Mouse (Mus musculus): Measurements from ENCODE around the gene Kcnc3.

Gene Kcnc3

DNA sequence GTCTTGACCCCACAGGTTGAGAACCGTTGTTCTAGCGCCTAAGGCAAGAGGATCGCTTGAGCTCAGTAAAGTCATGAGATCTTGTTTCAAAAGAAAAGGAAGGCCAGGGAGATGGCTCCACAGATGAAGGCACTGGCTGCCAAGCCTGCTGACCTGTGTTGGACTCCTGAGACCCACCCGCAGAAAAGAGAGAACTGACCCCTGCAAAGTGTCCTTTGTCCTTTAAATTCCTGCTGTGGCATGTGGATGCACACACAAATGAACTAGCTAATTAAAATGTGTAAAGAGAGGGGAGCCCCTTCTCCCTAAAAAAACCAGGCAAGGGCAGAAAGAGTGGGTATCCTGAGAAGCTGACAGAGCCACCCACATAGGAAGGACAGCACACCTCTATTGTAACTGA is 18.7 kb upstream of the Kcnc3 start:
- no peak for DNase-seq

DNA sequence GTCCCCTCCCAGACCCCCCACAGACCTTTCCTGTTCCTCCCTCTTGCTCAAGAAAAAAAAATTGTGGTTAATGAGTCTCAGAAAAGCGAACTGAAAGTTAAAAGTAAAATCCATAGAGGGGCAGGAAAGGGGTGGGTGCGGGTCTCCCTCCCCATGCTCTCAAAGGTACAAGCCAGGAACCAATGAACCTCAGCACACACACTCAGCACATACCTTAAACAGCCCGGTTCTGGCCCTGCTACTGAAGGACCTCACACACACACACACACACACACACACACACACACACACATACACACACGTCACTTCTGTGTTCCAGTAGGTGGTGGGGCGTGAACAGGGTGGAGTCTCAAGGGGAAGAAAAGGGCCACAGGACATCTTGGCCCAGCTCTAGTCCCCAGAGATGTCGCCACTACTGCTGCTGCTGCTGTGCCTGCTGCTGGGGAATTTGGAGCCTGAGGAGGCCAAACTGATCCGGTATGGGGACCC is 18.2 kb upstream of the Kcnc3 start, which contains the start of gene Napsa:
Napsa (plus strand) TSS at position 168 of the 489 bp plus-strand sequence.
- no peak for DNase-seq

DNA sequence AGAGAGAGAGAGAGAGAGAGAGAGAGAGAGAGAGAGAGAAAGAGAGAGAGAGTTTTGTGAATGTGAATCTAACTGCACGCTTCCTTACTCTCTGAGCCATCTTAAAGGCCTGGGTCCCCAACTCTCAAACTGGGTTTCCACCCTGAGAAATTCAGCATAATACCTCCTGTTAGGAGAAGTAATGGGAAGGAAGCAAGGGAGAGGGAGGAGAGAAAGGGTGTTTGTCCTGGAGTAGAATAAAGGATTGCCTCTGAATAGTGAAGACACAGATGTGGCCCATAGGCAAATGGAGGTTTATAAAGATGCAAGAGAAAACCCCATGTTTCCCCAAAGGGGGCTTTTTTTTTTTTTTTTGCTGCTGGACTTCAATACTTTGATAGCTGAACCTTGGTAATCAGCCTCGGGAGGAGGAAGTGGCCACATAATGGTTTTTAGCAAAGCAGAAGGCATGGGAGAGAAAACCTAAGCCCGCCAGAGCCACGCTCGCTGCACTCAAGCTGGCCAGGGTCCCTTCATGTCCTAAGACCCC is 17.4 kb upstream of the Kcnc3 start:
- no peak for DNase-seq

DNA sequence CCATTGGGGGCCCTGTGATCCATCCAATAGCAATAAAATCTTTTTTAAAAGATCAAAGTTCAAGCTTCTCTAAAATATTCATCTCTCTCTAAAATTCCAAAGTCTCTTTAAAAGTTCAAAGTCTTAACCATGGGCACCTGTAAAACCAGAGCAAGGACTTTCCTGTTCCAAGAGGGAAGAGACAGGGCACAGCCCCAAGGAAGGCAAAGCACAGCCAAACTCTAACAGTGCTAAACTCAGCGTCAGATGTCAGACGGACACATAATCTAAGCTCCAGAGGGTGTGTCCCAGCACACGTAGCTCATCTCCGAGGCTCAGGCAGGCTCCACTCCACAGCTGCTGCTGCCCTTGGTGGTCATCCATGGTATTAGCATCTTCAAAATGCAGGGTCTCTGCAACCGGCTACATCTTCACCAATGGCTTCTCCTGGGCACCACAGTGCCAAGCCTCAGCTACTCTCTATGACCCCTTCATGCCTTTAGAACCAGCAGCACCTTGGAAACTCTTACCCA is 14.1 kb upstream of the Kcnc3 start:
- no peak for DNase-seq

DNA sequence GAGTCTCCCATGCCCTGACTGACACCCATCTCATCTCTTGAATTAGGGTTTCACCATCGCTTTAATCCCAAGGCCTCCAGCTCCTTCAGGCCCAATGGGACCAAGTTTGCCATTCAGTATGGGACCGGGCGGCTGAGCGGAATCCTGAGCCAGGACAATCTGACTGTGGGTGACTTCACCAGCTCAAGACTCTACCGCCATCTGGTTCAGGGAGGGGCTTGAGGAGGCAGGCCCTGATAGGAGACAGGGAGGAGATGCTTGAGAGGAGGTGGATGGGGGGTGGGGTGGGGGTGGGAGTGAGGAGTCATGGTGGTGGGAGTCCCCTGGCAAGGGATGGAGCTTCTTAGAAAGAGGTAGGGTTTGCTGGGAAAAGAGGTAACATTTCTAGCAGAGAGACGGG is 8.8 kb upstream of the Kcnc3 start:
- DNase-seq, result no peak

DNA sequence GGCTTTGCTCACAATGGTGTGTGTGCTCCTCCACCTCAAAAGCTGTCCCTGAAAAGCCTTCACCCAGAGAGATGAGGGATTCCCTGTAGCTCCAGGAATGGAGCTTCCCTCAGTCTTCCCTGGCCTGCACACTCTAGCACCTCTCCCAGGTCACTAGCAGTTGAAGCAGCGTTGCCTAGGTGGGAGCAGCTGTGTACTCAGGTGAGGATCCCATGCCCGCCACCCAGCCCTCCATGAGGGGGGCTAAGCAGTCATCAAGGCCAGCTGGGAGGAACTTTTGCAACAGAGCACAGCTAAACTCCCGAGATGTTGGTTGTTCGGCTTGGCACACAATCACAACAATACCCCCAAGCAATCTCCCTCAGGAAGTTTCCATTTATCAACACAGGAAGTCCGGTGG is 7.8 kb upstream of the Kcnc3 start:
- DNase-seq, result no peak

DNA sequence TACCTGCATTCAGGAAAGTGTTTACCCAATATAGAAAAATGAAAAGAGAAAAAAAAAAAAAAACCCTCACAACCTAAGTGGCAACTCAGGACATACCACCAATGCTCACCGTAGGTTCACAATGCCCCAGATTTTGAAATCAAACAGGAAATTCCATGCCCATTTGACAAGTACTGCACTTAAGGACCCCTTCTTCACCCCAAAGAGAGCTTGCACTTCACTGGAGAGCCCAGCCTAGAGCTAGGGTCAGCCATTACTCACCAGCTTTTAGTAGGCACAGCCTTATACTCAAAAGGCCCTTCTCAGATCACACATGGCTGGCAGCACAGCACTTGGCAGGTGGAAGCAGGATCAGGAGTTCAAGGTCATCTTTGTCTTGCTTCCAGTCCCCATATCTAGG is 7.3 kb upstream of the Kcnc3 start:
- no peak for DNase-seq

DNA sequence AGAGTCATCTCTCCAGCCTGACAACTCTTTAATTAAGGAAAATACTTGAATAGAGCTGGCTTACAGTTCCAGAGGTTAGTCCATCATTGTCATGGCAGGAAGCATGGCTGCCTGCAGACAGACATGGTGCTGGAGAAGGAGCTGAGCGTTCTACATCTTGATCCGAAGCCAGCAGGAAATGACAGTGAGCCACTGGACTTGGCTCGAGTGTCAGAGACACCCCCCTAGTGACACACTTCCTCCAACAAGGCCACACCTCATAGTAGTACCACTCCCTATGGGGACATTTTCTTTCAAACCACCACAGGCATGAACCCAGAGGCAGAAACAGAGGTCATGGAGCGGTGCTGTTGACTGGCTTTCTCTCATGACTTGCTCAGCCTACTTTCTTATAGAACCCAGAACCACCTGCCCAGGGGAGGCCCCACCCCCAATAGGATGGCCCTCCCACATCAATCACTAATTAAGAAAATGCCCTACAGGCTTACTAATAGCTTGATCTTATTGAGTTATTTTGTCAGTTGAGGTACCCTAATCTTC is 6.1 kb upstream of the Kcnc3 start:
- DNase-seq, result no peak

DNA sequence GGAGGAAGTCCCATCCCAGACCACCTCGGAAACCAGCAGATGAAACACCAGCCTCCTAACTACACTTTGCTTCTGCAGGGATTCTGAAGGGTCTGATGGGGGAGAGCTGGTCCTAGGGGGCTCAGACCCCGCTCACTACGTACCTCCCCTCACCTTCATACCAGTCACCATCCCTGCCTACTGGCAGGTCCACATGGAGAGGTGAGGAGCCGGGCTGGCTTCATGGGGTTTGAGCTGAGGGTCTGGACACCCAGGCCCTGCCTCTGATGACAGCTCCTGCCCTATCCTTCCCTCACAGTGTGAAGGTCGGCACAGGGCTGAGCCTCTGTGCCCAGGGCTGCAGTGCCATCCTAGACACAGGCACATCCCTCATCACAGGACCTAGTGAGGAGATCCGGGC is 5.5 kb upstream of the Kcnc3 start:
- DNase-seq, result no peak

DNA sequence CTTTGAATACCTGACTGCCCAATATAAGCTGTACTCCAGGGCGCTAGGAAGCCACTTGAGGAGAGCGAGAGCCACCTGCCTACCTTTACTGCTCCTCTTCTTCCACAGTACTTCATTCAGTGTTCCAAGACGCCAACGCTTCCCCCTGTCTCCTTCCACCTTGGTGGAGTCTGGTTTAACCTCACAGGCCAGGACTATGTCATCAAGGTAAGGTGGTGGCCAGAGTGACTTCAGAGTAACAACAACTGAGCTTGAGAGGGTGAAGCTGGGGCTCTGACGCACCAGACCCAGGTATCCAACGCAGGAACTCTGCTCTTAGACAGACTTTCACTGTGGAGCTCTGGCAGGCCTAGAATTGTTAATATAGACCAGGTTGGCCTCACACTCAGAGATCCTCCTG is 4.9 kb upstream of the Kcnc3 start:
- DNase-seq, result no peak

DNA sequence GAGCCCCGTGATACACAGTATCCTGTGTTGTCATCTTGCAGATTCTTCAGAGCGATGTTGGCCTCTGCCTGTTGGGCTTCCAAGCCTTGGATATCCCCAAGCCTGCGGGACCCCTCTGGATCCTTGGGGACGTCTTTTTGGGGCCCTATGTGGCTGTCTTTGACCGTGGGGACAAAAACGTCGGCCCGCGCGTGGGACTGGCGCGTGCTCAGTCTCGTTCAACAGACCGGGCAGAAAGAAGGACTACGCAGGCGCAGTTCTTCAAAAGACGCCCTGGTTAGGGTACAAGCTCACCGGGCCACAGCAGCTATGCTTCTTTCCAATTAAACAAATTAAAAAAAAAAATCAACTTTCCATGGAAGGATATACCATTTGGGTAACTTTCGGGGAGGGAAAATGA is 3.9 kb upstream of the Kcnc3 start:
- DNase-seq, result peak; percentile 76

DNA sequence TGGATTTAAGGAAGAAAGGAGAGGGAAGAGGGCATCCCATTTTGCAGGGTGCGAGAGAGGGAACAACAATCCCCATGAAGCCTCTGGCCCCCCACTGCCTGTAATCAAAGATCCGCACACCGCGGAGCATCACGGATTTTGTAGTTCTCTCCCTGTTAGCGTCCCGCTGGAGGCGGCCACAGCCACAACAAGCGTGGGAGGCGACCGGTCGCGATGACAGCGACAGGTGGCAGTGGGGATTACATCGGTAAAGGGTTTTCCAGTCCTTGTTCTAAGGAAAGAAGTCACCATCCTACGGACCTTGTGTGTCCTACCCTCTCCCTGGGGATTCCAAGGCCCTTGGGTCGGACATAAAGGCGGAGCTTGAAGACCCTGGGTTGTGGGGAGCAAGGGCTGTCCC is 3.5 kb upstream of the Kcnc3 start:
- peak; percentile 84 for DNase-seq

DNA sequence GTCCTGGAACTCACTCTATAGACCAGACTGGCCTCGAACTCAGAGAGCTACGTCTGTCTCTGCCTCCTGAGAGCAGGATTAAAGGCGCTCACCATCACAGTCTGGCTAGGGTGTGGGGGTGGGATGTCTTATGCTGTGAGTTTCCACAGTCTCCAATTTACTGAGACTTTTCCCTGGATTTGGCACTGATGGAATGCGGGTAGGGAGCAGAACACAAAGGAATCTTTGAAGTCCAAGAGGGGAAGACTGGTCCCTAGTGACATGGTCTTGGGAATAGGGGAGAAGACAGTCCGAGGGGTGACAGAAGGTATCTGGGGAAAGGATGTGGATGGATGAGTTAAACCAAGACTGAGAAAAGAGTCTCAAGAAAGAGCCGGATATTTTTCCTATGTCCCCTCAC is 2.8 kb upstream of the Kcnc3 start:
- no peak for DNase-seq

DNA sequence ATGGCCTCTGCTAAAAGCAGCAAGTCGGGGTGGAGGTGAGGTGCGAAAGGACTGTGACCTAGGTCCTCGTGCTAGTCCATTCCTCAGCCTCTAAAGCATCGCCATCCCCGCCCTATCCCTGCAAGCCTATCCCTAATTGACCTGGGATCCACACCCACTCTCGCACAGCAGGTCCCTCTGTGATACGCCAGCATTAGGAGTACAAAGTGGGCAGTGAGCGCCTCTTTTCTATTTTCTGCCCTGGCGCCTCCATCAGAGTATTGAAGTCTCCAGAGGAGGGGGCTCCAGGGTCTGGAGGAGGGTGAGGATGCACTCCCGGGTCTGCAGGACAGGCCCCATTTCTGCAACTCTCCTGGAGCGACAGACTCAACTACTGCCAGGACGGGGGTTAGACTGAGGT is 2.1 kb upstream of the Kcnc3 start:
- DNase-seq, result no peak

DNA sequence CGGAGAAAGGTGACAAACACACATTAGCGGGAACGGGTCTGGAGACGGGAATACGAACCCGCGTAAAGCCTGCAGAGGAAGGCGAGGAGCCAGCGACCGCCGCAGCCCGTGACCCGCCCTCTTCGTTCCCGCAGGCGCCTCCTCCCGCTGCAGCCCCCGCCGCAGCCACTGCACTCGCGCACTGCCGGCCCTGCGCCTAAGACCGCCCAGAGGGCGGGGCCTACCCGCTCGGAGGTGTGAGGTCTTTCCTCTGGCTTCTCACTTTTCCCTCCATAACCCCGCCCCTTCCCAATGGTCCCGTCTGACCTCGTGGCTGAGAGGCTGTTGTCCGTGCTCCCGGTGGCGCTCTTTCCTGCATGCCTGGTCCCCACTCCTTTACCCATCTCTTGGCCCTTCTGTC is 1.3 kb upstream of the Kcnc3 start:
- DNase-seq, result peak; percentile 84

DNA sequence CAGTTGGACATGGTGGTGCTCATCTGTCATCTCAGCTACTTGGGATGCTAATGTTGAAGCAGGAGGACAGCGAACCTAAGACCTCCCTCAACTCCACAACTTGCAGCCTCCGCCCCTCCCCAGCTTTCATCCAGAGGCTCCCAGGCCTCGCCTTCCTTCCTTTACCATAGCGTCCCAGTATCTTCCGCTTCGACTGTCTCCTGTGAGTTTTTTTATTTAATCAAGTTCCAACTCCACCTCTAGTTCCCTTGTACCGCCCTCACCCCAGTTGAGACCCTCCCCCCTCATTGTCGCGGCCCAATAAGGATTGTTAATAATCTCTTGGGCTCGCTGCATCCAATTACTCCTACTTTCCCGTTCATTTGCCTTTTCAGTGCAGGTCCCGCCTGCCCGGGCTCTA is 518 bp upstream of the Kcnc3 start:
- no peak for DNase-seq

DNA sequence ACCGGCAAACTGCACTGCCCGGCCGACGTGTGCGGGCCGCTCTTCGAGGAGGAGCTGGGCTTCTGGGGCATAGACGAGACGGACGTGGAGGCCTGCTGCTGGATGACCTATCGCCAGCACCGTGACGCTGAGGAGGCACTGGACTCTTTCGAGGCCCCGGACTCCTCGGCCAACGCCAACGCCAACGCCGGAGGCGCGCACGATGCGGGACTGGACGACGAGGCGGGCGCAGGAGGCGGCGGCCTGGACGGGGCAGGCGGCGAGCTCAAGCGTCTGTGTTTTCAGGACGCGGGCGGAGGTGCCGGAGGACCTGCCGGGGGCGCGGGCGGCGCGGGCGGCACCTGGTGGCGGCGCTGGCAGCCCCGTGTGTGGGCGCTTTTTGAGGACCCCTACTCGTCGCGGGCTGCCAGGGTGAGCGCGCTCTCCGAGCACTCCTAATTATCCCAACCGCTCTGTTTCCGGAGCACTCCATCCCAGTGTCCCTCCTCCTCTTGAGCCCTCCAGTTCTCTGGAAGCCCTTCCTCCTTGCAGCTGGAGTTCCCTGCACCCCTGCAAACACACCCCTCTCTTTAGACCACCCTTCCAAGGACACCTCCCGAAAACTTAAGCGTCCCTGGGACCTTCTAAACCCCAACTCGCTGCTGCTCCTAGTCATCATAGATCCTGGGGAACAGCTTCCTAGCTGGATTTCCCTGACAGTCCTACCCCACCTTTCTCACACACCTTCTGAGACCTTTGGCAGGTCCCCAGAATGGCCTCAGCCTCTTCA is 1.1 kb downstream of the Kcnc3 start:
- DNase-seq, result peak; percentile 45

DNA sequence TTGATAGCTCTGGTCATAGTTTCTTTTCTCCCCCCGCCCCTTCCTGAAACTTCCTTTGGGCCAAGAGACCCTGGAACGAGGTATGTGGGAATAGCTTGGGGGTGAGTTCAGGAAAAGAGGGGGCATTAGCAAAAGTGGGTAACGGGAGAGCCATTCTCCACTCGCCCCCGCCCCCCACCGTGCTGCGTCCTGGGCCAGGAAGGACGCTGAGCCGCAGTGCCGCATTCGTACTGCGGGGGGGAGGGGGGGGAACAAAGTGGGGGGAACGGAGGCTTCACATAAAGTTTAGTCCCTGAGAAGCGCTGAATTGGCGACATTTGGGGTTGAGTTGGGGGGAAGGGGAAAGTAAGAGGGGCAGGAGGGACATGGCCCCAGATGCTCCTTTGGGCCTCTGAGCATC is 2.6 kb downstream of the Kcnc3 start:
- DNase-seq, result no peak

DNA sequence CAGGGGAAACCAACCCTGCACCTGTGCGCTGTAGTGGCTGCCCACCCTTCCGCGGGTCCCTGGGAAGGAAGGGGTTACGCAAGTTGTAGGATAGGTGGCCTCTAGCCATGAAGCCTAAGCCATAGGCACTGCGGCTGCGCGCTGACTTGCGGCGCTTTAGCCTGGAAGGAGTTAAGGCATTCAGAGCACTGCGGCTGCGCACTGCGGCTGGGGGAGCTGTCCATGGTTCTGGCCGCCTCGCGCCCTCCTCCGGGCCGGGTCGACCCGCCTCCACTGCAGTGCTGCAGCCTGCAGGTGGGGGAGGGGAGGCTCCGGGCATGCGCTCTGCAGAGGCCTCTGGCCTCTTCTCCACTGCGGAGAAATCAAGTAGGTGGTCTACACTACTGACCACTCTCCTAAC is 3.3 kb downstream of the Kcnc3 start:
- peak; percentile 84 for DNase-seq

DNA sequence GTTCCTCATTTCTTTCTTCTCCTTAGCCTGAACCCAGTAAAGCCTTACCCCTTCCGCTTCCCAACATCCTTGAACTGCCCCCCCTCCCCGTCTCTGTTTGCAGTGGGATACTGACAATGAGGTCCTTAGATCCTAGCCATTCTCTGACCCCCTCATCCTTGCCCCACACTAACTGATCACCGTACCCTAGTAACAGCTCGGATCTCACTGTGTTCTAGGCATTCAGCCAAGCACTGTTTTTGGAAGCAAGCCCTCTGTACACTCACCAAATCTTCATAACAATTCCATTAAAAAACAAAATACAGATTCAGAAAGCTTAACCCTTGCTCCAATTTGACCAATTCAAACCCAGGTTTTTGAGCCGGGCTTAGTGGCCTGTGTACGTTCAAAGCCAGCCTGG is 3.8 kb downstream of the Kcnc3 start:
- DNase-seq, result no peak

DNA sequence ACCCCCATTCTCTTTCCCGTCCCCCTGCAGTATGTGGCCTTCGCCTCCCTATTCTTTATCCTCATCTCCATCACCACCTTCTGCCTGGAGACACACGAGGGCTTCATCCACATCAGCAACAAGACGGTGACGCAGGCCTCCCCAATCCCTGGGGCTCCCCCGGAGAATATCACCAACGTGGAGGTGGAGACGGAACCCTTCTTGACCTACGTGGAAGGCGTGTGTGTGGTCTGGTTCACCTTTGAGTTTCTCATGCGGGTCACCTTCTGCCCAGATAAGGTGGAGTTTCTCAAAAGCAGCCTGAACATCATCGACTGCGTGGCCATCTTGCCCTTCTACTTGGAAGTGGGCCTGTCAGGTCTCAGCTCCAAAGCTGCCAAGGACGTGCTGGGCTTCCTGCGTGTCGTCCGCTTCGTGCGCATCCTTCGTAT is 4.7 kb downstream of the Kcnc3 start:
- no peak for DNase-seq

DNA sequence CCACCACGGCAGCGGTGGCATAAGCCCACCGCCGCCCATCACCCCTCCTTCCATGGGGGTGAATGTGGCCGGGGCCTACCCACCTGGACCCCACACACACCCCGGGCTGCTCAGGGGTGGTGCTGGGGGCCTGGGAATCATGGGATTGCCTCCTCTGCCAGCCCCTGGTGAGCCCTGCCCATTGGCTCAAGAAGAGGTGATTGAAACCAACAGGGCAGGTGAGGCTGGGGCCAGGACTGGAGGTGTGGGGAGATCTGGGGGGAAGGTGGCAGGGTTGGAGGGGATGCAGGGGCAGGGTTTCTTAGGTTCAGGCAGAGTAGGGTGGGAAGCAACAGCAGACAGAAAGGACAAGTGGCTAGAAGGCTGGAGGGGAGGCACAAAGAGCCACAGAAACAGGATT is 5.6 kb downstream of the Kcnc3 start:
- DNase-seq, result no peak

DNA sequence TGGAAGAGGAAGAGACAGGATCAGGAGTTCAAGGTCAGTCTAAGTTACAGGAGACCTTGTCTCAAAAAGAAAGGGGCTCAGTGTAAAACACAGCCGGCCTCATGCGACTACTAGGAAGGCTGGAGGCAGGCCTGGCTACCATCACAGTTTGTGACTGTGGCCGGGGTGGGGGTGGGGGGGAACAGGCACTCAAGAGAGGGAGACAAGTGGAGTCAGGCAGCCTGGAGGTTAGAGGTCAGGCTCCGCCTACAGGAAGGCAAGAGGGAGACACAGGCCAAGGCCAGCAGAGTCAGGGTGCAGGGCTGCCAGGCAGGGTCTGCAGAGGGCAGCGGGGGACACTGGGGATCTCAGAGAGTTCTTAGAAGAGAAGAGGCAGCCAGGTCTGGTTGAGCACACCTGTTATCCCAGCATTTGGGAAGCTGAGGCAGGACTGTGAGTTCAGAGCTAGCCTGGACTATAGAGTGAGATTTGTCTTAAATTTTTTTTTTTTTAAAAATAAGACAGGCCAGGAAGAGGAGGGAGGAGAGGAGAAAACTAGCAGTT is 6.6 kb downstream of the Kcnc3 start:
- no peak for DNase-seq

DNA sequence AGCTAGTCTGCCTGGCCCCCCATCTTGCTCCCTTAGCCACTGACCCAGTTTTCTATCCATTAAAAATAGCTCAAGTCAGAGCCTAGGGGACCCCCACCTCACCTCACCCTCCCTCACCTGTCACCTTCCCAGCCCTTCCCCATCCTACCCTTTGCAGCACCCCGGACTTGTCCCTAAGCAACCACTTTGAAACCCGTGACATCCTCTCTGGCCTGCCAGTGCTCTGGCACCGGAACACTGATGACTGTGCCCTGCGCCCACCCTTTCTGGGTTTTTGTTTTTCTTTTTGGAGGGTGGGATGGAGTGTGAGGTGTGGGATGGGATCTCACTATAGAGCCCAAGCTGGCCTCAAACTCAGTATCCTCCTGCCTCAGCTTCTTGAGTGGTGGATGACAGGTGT is 7.2 kb downstream of the Kcnc3 start:
- DNase-seq, result no peak
